Mouse (Mus musculus): ENCODE results near the gene Cep170b.

Cep170b gene

GRCm38 (mm10) chr12:112702374-112703320, 17.6 kb upstream of the Cep170b start:
- DNase-seq (ENCODE audit: low spot score in 2 of 2), result no peak

- peak; percentile 69 to 82 for DNase-seq (ENCODE audit: low spot score in 2 of 2)
These were observed 13.3 kb upstream of the Cep170b start for GRCm38 (mm10) chr12:112706704-112707572.

GRCm38 (mm10) chr12:112707573-112707869, 12.7 kb upstream of the Cep170b start:
- no peak for DNase-seq (ENCODE audit: low spot score in 2 of 2)

- DNase-seq (ENCODE audit: low spot score in 2 of 2), result no peak
These were observed 6.3 kb upstream of the Cep170b start for GRCm38 (mm10) chr12:112713984-112714383.

GRCm38 (mm10) chr12:112717140-112717539, 3.1 kb upstream of the Cep170b start:
- DNase-seq (ENCODE audit: low spot score in 2 of 2), result peak; percentile 26 to 54

GRCm38 (mm10) chr12:112718995-112719394, 1.3 kb upstream of the Cep170b start:
- no peak for DNase-seq (ENCODE audit: low spot score in 2 of 2)

GRCm38 (mm10) chr12:112720890-112721423, 702 bp downstream of the Cep170b start:
- DNase-seq (ENCODE audit: low spot score in 2 of 2), result no peak

GRCm38 (mm10) chr12:112721424-112722239, 1.4 kb downstream of the Cep170b start:
- peak in 1 of 2 experiments; percentile 27 for DNase-seq (ENCODE audit: low spot score in 2 of 2)

GRCm38 (mm10) chr12:112722240-112723027, 2.2 kb downstream of the Cep170b start:
- no peak for DNase-seq (ENCODE audit: low spot score in 2 of 2)

GRCm38 (mm10) chr12:112723028-112723330, 2.7 kb downstream of the Cep170b start:
- DNase-seq (ENCODE audit: low spot score in 2 of 2), result no peak

GRCm38 (mm10) chr12:112723445-112723844, 3.2 kb downstream of the Cep170b start:
- DNase-seq (ENCODE audit: low spot score in 2 of 2), result no peak

GRCm38 (mm10) chr12:112724077-112724805, 4.0 kb downstream of the Cep170b start:
- peak; percentile 29 to 66 for DNase-seq (ENCODE audit: low spot score in 2 of 2)

GRCm38 (mm10) chr12:112727801-112728200, 7.5 kb downstream of the Cep170b start:
- DNase-seq (ENCODE audit: low spot score in 2 of 2), result no peak

- no peak for DNase-seq (ENCODE audit: low spot score in 2 of 2)
These were observed 10.6 kb downstream of the Cep170b start for GRCm38 (mm10) chr12:112730808-112731207.

- no peak for DNase-seq (ENCODE audit: low spot score in 2 of 2)
These were observed 12.3 kb downstream of the Cep170b start for GRCm38 (mm10) chr12:112732591-112732990.

- DNase-seq (ENCODE audit: low spot score in 2 of 2), result no peak
These were observed 14.0 kb downstream of the Cep170b start for GRCm38 (mm10) chr12:112734108-112734820.

GRCm38 (mm10) chr12:112734881-112735655, 14.8 kb downstream of the Cep170b start:
- DNase-seq (ENCODE audit: low spot score in 2 of 2), result no peak

GRCm38 (mm10) chr12:112735896-112736635, 15.8 kb downstream of the Cep170b start:
- no peak for DNase-seq (ENCODE audit: low spot score in 2 of 2)
